Mouse (Mus musculus) lung, postnatal 0 days (tissue): ENCODE data around the gene Gsg1l.

Experiments used
- CTCF ChIP-seq: IDR thresholded peaks from 2 replicates; pipeline ENCODE4 v1.5.1; 2016; ENCODE audit warnings: antibody characterized with exemption, mild to moderate bottlenecking
- EP300 ChIP-seq: IDR thresholded peaks from 2 replicates; pipeline ENCODE4 v1.6.1; 2016; ENCODE audit warnings: antibody characterized with exemption, mild to moderate bottlenecking, control low read depth

DNA sequence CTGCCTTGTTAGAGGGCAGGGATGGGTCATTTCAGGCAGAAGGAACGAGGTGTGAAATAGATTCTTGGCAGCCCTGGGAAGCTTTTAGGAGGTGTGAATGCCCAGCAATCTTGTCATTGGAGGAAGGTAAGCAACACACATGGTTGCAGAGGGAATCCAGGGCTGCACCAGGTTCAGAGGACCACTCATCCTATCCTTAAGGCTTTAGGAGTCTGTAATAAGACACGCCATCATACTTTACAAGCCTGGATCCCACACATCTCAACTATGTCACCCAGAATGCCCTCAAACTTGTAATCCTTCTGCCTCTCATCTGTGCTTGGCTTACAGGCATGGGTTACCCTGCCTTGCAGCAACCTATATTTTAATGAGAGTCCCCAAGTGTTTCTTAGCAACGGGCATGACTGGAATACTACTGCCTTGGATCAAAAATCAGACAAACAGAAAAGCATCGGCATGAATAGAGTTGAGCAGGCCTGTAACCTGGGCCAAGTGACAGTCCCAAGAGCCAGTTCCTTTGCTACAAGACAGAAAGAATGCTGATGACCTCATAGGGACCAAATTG, 196.0 kb downstream of the Gsg1l start:
- TF ChIP-seq EP300 (no peak), CTCF (no peak)
